Mouse (Mus musculus) bone marrow, adult 2 months (tissue): ENCODE results near the gene Mosmo.

Source experiments
- CTCF ChIP-seq: fragments of 200-500 bp; IDR thresholded peaks from 2 replicates; pipeline ENCODE4 v1.5.1; 2011; ENCODE audit warnings: low read length, control low read depth; ENCODE audit not compliant: control insufficient read depth, insufficient read depth
- POLR2A ChIP-seq: fragments of 200-500 bp; IDR thresholded peaks from 2 replicates; pipeline ENCODE4 v1.6.1; 2011; ENCODE audit warnings: low read depth, mild to moderate bottlenecking, control low read depth, low read length, borderline replicate concordance; ENCODE audit not compliant: control insufficient read depth

DNA sequence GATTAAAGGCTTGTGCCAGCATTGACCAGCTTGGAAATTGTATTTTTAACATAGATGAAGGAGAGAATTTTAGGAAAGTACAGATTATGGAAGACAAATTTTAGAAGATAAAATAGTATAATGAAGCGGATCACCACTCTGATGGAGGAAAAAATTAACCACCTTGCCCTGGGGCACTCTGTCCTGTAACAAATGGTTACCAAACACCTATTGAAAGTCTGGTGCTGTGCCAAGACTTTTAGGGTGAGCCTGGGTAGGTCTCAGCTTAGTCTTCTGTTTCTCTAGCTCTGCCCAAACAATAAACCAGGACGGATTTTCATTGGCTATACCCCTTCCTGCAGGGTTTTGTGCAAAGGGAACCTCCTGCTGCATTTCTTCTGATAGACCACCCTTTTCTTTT, 6.1 kb upstream of the Mosmo start:
- TF ChIP-seq CTCF: no peak
- no peak for TF ChIP-seq POLR2A
